Mouse (Mus musculus): Measurements from ENCODE around the gene Nectin3. TPM values are rescaled to one million over a fixed set of nuclear protein-coding genes. Genes with fewer than 3 reads are reported as not detected.
"Not testable (repeated sequence)": the region's sequence is repeated elsewhere in the genome, so short reads cannot be mapped to it uniquely, and the experiment has no call there.

The Nectin3 gene
- total and polyA plus RNA-seq, 3 experiments = 0.16 TPM; not detected in 2

DNA sequence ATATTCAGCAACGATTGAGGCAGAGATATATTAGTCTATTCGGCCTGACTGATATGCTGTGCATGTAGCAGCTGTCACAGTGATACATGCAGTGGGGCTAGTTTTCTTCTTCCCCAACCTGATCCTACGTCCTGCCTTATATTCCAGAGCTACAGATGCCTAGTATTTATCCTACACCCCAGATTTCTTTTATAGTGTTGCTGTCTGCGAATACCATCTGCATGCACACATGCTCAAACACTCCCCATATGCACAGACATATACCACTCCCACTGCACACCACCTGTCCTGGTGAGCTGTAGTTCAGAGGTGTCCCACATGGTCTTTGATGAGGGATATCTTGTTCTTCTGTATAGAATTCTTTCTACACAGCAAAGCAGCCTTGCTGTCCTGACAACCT is 115.0 kb downstream of the Nectin3 start:
- DNase-seq (ENCODE audit: low spot score) = no peak
- no peaks in the 10 kb centered on the region for H3K36me3 ChIP-seq (replicated peaks)
- H3K9me3 ChIP-seq (replicated peaks) = peaks cover 28% of the 10 kb centered on the region
- TF ChIP-seq GATA2 (IDR thresholded peaks at IDR 0.05; ENCODE audit: borderline replicate concordance, low read depth, low read length) (no peak), CTCF (IDR thresholded peaks at IDR 0.05; ENCODE audit: low read depth, low read length) (no peak), TAL1 (conservative IDR thresholded peaks at IDR 0.05; ENCODE audit: low read depth, low read length) (no peak), POLR2AphosphoS5 (IDR thresholded peaks at IDR 0.05; ENCODE audit: insufficient replicate concordance, low read depth, low read length) (no peak), GATA1 (IDR thresholded peaks at IDR 0.05; ENCODE audit: borderline replicate concordance, low read length) (no peak)
- H3K4me3 ChIP-seq (ENCODE audit: low read depth, low read length) = no peak overlapping the region
- H3K27me3 ChIP-seq (ENCODE audit: insufficient read depth, low read length) = no peaks in the 10 kb centered on the region
- H3K4me1 ChIP-seq (ENCODE audit: insufficient read depth, low read depth, low read length) = no peaks in the 10 kb centered on the region
- ATAC-seq (ENCODE audit: extremely low read depth, insufficient number of reproducible peaks, low FRiP score, poor library complexity, severe bottlenecking) = no peak

DNA sequence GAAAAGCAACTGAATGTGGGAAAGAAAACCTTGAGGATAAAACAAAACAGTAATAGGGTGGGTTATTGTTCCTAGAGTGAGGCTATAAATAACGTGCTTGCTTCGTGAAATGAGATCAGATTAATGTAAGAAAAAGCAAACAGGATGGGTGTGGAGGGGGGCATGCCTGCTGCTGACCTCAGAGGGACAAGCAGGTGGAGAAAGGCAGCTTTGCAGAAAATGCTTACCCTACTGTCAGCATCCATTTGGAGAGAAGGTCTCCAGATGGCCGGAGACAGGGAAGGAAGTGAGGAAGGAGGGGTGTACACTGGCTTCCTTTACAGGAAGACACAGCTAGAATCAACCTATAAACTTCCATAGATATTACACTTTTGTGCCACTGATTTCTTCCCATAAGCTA is 121.8 kb downstream of the Nectin3 start:
- Histone ChIP-seq H3K9me3 (replicated peaks) (peaks cover 13% of the 10 kb centered on the region; the same call in 1 of the 2 replicates), H3K4me1 (ENCODE audit: insufficient read depth, low read depth, low read length) (no peaks in the 10 kb centered on the region)
- ATAC-seq (ENCODE audit: extremely low read depth, insufficient number of reproducible peaks, low FRiP score, poor library complexity, severe bottlenecking) = no peak

GRCm38 (mm10) chr16:46362022-46362421 is 136.3 kb downstream of the Nectin3 start:
- Histone ChIP-seq H3K9me3 (replicated peaks) (peaks cover 23% of the 10 kb centered on the region), H3K27me3 (ENCODE audit: insufficient read depth, low read length) (no peaks in the 10 kb centered on the region), H3K4me3 (ENCODE audit: low read depth, low read length) (no peak overlapping the region), H3K4me1 (ENCODE audit: insufficient read depth, low read depth, low read length) (no peaks in the 10 kb centered on the region), H3K36me3 (replicated peaks) (no peaks in the 10 kb centered on the region)
- ATAC-seq (ENCODE audit: extremely low read depth, insufficient number of reproducible peaks, low FRiP score, poor library complexity, severe bottlenecking) (no peak), DNase-seq (ENCODE audit: low spot score) (no peak)
- TF ChIP-seq GATA1 (IDR thresholded peaks at IDR 0.05; ENCODE audit: borderline replicate concordance, low read length) (no peak), POLR2AphosphoS5 (IDR thresholded peaks at IDR 0.05; ENCODE audit: insufficient replicate concordance, low read depth, low read length) (no peak), GATA2 (IDR thresholded peaks at IDR 0.05; ENCODE audit: borderline replicate concordance, low read depth, low read length) (no peak), CTCF (IDR thresholded peaks at IDR 0.05; ENCODE audit: low read depth, low read length) (no peak), TAL1 (conservative IDR thresholded peaks at IDR 0.05; ENCODE audit: low read depth, low read length) (no peak)

More for the DNA sequence above, 121.8 kb downstream of the Nectin3 start:
- Histone ChIP-seq H3K4me3 (ENCODE audit: low read depth, low read length) (no peak overlapping the region), H3K36me3 (replicated peaks) (no peaks in the 10 kb centered on the region), H3K27me3 (ENCODE audit: insufficient read depth, low read length) (no peaks in the 10 kb centered on the region)
- TF ChIP-seq GATA2 (IDR thresholded peaks at IDR 0.05; ENCODE audit: borderline replicate concordance, low read depth, low read length) (no peak), TAL1 (conservative IDR thresholded peaks at IDR 0.05; ENCODE audit: low read depth, low read length) (no peak), POLR2AphosphoS5 (IDR thresholded peaks at IDR 0.05; ENCODE audit: insufficient replicate concordance, low read depth, low read length) (no peak), GATA1 (IDR thresholded peaks at IDR 0.05; ENCODE audit: borderline replicate concordance, low read length) (no peak), CTCF (IDR thresholded peaks at IDR 0.05; ENCODE audit: low read depth, low read length) (no peak)
- DNase-seq (ENCODE audit: low spot score) = no peak

DNA sequence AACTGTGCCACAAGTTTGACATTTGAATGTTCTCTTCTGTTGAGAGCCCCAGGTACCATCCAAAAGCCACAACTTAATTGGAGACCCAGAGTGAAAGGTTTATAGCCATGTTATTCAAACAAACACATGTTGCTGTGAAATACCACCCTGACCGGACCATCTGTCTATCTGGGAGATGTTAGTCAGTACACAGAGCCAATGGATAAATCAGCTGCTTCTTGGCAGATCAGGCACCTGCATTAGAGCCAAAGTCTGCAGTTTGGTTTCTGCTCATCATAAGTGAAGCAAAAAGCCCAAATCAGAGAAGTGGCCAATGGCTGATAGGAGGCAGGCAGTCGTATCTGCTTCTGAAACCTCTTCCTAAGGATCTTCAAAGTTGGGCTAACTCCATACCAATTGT is 140.7 kb downstream of the Nectin3 start:
- ATAC-seq (ENCODE audit: extremely low read depth, insufficient number of reproducible peaks, low FRiP score, poor library complexity, severe bottlenecking); H3K27me3 ChIP-seq (ENCODE audit: insufficient read depth, low read length); H3K4me1 ChIP-seq (ENCODE audit: insufficient read depth, low read depth, low read length); H3K4me3 ChIP-seq (ENCODE audit: low read depth, low read length); H3K36me3 ChIP-seq (replicated peaks); DNase-seq (ENCODE audit: low spot score): not testable (repeated sequence)
- H3K9me3 ChIP-seq (replicated peaks) = peaks cover 29% of the 10 kb centered on the region

DNA sequence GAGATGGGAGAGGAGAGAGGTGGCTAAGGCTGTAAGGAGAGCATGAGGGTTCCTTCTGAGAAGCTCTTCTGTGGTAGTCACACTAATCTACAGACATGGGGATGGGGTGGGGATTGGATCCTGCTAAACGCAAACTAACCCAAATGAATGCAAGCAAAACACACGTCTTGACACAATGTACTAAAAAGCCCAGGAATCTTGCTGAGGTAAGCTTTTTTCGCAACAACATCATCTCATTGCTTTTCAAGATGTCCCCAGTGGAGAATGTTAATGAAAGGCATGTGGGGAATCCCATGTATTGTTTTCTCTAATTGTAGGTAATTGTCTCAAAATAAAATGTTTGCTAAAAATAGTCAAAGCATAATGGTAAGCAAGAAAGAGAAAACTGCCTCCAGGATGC is 141.7 kb downstream of the Nectin3 start:
- no peaks in the 10 kb centered on the region for H3K36me3 ChIP-seq (replicated peaks)
- ATAC-seq (ENCODE audit: extremely low read depth, insufficient number of reproducible peaks, low FRiP score, poor library complexity, severe bottlenecking) = no peak
- no peak for TF ChIP-seq GATA2 (IDR thresholded peaks at IDR 0.05; ENCODE audit: borderline replicate concordance, low read depth, low read length)
- no peak for TF ChIP-seq CTCF (IDR thresholded peaks at IDR 0.05; ENCODE audit: low read depth, low read length)
- TF ChIP-seq GATA1 (IDR thresholded peaks at IDR 0.05; ENCODE audit: borderline replicate concordance, low read length) = no peak
- TF ChIP-seq TAL1 (conservative IDR thresholded peaks at IDR 0.05; ENCODE audit: low read depth, low read length) = no peak
- no peak for TF ChIP-seq POLR2AphosphoS5 (IDR thresholded peaks at IDR 0.05; ENCODE audit: insufficient replicate concordance, low read depth, low read length)
- no peak for DNase-seq (ENCODE audit: low spot score)
- H3K27me3 ChIP-seq (ENCODE audit: insufficient read depth, low read length) = no peaks in the 10 kb centered on the region
- H3K4me1 ChIP-seq (ENCODE audit: insufficient read depth, low read depth, low read length) = no peaks in the 10 kb centered on the region
- peaks cover 24% of the 10 kb centered on the region for H3K9me3 ChIP-seq (replicated peaks)
- H3K4me3 ChIP-seq (ENCODE audit: low read depth, low read length) = no peak overlapping the region

Data from G1E (cell line).